Mouse (Mus musculus): ENCODE results near the gene Pcnx. TPM values are rescaled to one million over a fixed set of nuclear protein-coding genes. Genes with fewer than 3 reads are reported as not detected.

Pcnx gene
- total RNA-seq, 1 experiment, result 24.9 TPM

DNA sequence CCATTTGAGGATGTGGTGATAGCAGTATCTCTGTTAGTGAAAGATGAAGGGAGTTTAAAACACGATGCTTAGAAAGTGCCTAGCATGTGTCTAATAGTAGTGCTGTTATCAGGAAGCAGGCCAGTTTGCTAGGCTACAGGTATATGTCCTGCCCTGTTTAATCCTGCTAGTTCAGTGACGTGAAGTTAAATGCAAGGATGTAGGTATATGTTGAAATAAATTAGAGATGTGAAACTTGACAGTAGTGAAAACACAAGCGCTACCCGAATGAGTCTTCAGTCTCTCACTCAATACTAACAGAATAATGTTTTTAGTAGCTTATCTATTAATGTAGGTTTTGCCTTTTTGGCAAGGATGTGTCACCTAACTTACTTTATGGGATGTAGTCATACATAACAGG lies 62.0 kb downstream of the Pcnx start:
- DNase-seq (ENCODE audit: low read depth, low spot score), result no peak
- H3K9ac ChIP-seq (ENCODE audit: insufficient read depth, low read depth, low read length, poor library complexity, severe bottlenecking), result no peak overlapping the region
- peaks cover 3% of the 10 kb centered on the region; the same call in 1 of the 2 replicates for H3K36me3 ChIP-seq (ENCODE audit: control insufficient read depth, insufficient read depth, low read length, poor library complexity, severe bottlenecking)
- H3K9me3 ChIP-seq (ENCODE audit: control insufficient read depth, insufficient read depth, low read depth, low read length), result no peaks in the 10 kb centered on the region
- in situ Hi-C loops (cut with MboI; ENCODE audit: low sequenced_read_pairs in 2 of 2, unreplicated experiment in 2 of 2), result no loop called here
- H3K4me1 ChIP-seq (ENCODE audit: control insufficient read depth in 2 of 2, insufficient read depth in 2 of 2, low read length in 2 of 2, poor library complexity in 1 of 2), result no peaks in the 10 kb centered on the region; a peak in 1 of 4 replicates
- no peak overlapping the region for H3K27ac ChIP-seq (ENCODE audit: insufficient read depth, low read depth, low read length, poor library complexity, severe bottlenecking)
- H3K4me3 ChIP-seq (ENCODE audit: insufficient read depth in 1 of 2, low read depth in 1 of 2, low read length in 2 of 2, poor library complexity in 1 of 2, severe bottlenecking in 1 of 2), result no peak overlapping the region
- TF ChIP-seq ZNF384 (IDR thresholded peaks at IDR 0.05; ENCODE audit: low read depth, low read length), result no peak
- TF ChIP-seq CHD2 (IDR thresholded peaks at IDR 0.05; ENCODE audit: low read depth, low read length), result no peak
- no peak for TF ChIP-seq HCFC1 (IDR thresholded peaks at IDR 0.05; ENCODE audit: borderline replicate concordance, insufficient read depth, low read length)
- no peak for TF ChIP-seq ZC3H11A (IDR thresholded peaks at IDR 0.05; ENCODE audit: borderline replicate concordance, low read depth, low read length)
- TF ChIP-seq MAFK (IDR thresholded peaks at IDR 0.05; ENCODE audit: insufficient read depth, low read depth, low read length), result no peak

DNA sequence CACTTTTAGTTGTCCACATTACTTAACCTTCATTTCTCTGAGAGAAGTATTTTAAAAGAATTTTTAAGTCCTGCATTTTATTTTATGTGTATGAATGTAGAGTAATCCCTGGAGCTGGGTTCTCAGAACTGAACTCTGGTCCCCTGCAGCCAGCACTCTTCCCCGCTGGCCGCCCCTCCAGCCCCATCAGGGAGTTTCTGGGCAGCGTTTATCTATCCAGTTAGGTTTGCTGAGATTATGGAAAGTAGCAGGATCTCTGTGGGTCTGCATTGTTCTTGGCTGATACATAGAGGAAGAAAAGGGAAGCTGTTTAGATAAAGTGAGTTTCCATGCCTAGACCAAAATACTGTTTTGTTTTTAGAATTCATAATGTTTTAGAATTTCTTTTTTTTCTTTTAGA lies 63.0 kb downstream of the Pcnx start:
- Histone ChIP-seq H3K9me3 (ENCODE audit: control insufficient read depth, insufficient read depth, low read depth, low read length) (no peaks in the 10 kb centered on the region), H3K4me1 (ENCODE audit: control insufficient read depth in 2 of 2, insufficient read depth in 2 of 2, low read length in 2 of 2, poor library complexity in 1 of 2) (no peaks in the 10 kb centered on the region; a peak in 1 of 4 replicates), H3K4me3 (ENCODE audit: insufficient read depth in 1 of 2, low read depth in 1 of 2, low read length in 2 of 2, poor library complexity in 1 of 2, severe bottlenecking in 1 of 2) (no peak overlapping the region), H3K9ac (ENCODE audit: insufficient read depth, low read depth, low read length, poor library complexity, severe bottlenecking) (no peak overlapping the region), H3K36me3 (ENCODE audit: control insufficient read depth, insufficient read depth, low read length, poor library complexity, severe bottlenecking) (peaks cover 3% of the 10 kb centered on the region; the same call in 1 of the 2 replicates), H3K27ac (ENCODE audit: insufficient read depth, low read depth, low read length, poor library complexity, severe bottlenecking) (no peak overlapping the region)
- TF ChIP-seq CHD2 (IDR thresholded peaks at IDR 0.05; ENCODE audit: low read depth, low read length) (no peak), ZNF384 (IDR thresholded peaks at IDR 0.05; ENCODE audit: low read depth, low read length) (no peak), MAFK (IDR thresholded peaks at IDR 0.05; ENCODE audit: insufficient read depth, low read depth, low read length) (no peak), HCFC1 (IDR thresholded peaks at IDR 0.05; ENCODE audit: borderline replicate concordance, insufficient read depth, low read length) (no peak), ZC3H11A (IDR thresholded peaks at IDR 0.05; ENCODE audit: borderline replicate concordance, low read depth, low read length) (no peak)
- DNase-seq (ENCODE audit: low read depth, low spot score), result no peak
- in situ Hi-C loops (cut with MboI; ENCODE audit: low sequenced_read_pairs in 2 of 2, unreplicated experiment in 2 of 2), result no loop called here

DNA sequence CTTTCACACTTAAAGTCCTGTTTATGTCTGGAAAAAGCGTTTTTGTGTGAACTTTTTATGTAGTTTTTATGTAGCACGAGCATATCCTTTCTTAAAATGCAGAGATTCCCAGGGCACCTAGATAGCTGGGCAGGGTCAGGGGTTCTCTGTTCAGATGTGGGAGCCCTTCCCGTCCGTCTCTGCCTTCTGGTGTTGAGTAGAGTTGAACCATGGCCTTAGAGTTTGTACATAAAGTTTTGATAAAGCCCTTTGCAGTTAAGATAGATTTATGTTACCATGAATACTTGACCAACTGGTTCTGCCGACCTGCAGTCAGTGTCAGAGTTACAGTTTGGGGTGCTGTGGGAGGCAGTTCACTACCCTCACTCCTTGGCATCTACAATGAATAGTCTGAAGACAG lies 67.3 kb downstream of the Pcnx start:
- Histone ChIP-seq H3K9me3 (ENCODE audit: control insufficient read depth, insufficient read depth, low read depth, low read length) (no peaks in the 10 kb centered on the region), H3K4me1 (ENCODE audit: control insufficient read depth in 2 of 2, insufficient read depth in 2 of 2, low read length in 2 of 2, poor library complexity in 1 of 2) (peaks cover 0 to 2% of the 10 kb centered on the region in 2 experiments; a peak in 1 of 4 replicates), H3K4me3 (ENCODE audit: insufficient read depth in 1 of 2, low read depth in 1 of 2, low read length in 2 of 2, poor library complexity in 1 of 2, severe bottlenecking in 1 of 2) (no peak overlapping the region), H3K36me3 (ENCODE audit: control insufficient read depth, insufficient read depth, low read length, poor library complexity, severe bottlenecking) (no peaks in the 10 kb centered on the region), H3K9ac (ENCODE audit: insufficient read depth, low read depth, low read length, poor library complexity, severe bottlenecking) (no peak overlapping the region), H3K27ac (ENCODE audit: insufficient read depth, low read depth, low read length, poor library complexity, severe bottlenecking) (no peak overlapping the region)
- no peak for TF ChIP-seq HCFC1 (IDR thresholded peaks at IDR 0.05; ENCODE audit: borderline replicate concordance, insufficient read depth, low read length)
- no peak for TF ChIP-seq CHD2 (IDR thresholded peaks at IDR 0.05; ENCODE audit: low read depth, low read length)
- no peak for TF ChIP-seq ZNF384 (IDR thresholded peaks at IDR 0.05; ENCODE audit: low read depth, low read length)
- TF ChIP-seq ZC3H11A (IDR thresholded peaks at IDR 0.05; ENCODE audit: borderline replicate concordance, low read depth, low read length), result no peak
- TF ChIP-seq MAFK (IDR thresholded peaks at IDR 0.05; ENCODE audit: insufficient read depth, low read depth, low read length), result no peak
- DNase-seq (ENCODE audit: low read depth, low spot score), result no peak
- in situ Hi-C loops (cut with MboI; ENCODE audit: low sequenced_read_pairs in 2 of 2, unreplicated experiment in 2 of 2), result no loop called here

DNA sequence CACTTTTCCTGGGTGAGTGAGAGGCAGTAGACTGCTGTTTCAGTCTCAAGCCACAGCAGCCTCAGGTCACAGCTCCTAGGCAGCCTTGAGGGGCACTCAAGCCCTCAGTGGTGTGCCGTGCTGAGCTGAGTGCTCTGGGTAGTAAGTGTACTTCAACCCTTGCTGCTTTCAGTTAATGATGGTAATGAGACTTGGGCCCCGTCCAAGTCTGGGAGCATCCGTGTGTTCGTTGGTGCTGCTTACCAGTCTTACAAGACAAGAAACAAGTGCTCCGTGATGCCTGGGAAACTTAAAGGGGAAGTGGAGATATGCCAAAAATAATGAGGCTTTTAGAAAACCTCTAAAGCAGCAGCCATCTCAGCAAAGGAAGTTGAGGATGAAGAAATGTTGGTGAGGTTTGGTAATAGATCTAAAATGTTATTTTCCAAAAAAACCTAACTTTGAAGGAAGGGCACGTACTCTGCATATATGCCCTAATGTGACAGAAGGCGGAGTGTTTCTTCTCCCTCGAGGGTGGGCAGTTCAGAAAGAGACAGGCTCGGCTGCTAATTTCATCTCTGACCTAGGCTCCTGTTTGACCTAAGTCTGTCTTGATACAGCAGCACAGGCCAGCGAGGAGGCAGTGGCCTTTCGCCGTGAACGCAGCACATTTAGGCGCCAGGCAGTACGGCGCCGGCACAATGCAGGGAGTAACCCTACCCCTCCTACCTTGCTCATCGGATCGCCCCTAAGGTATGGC lies 68.0 kb downstream of the Pcnx start:
- no peak for TF ChIP-seq CHD2 (IDR thresholded peaks at IDR 0.05; ENCODE audit: low read depth, low read length)
- TF ChIP-seq HCFC1 (IDR thresholded peaks at IDR 0.05; ENCODE audit: borderline replicate concordance, insufficient read depth, low read length), result no peak
- no peak for TF ChIP-seq ZNF384 (IDR thresholded peaks at IDR 0.05; ENCODE audit: low read depth, low read length)
- Histone ChIP-seq H3K36me3 (ENCODE audit: control insufficient read depth, insufficient read depth, low read length, poor library complexity, severe bottlenecking) (no peaks in the 10 kb centered on the region), H3K4me3 (ENCODE audit: insufficient read depth in 1 of 2, low read depth in 1 of 2, low read length in 2 of 2, poor library complexity in 1 of 2, severe bottlenecking in 1 of 2) (no peak overlapping the region), H3K4me1 (ENCODE audit: control insufficient read depth in 2 of 2, insufficient read depth in 2 of 2, low read length in 2 of 2, poor library complexity in 1 of 2) (peaks cover 0 to 2% of the 10 kb centered on the region in 2 experiments; a peak in 1 of 4 replicates), H3K9ac (ENCODE audit: insufficient read depth, low read depth, low read length, poor library complexity, severe bottlenecking) (no peak overlapping the region), H3K9me3 (ENCODE audit: control insufficient read depth, insufficient read depth, low read depth, low read length) (no peaks in the 10 kb centered on the region), H3K27ac (ENCODE audit: insufficient read depth, low read depth, low read length, poor library complexity, severe bottlenecking) (no peak overlapping the region)
- in situ Hi-C loops (cut with MboI; ENCODE audit: low sequenced_read_pairs in 2 of 2, unreplicated experiment in 2 of 2), result no loop called here
- DNase-seq (ENCODE audit: low read depth, low spot score), result no peak
